Mouse (Mus musculus): ENCODE measurements around the gene Syf2. TPM values are rescaled to one million over a fixed set of nuclear protein-coding genes. Genes with fewer than 3 reads are reported as not detected.

Syf2 gene
- 58.9 and 112 TPM in 2 replicates for polyA plus RNA-seq (2012; ENCODE audit: low replicate concordance)

DNA sequence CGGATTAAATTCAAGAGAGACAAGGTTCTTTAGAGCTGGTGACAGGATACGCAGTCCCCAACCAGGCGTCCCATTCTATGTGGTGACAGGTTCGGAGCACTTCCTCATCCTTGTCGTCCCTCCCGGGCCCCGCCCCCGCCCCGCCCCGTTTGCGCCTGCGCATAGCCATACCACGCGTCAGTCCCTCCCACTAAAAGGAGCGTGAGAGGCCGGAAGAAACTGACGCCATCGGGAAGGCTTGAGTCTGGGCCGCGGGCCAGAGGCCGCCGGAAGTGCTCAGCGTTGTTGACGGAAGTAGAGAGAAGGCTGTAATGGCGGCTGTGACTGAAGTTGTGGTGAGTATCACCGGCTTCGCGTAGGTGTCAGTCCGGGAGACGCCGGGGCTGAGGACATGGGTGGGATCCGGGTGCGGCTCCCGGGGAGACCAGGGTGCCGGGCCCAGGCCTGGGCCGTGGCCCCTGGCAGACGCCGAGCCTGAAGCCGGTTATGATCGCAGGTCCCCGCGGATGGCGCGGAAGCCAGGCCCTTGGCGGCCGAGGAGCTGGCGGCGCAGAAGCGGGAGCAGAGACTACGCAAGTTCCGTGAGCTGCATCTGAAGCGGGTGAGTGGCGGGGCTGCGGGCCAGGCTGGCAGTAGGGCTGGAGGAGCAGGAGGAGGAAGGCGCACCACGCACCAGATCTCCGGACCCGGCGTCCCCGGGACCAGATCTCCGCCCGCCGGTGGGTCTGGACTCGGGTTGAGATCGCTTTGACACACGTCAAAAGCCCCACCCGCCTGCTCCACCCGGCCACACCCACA, at the start of gene Syf2:
TSS of gene Syf2 (plus strand) at position 215 of the 798 bp plus-strand sequence.

DNA sequence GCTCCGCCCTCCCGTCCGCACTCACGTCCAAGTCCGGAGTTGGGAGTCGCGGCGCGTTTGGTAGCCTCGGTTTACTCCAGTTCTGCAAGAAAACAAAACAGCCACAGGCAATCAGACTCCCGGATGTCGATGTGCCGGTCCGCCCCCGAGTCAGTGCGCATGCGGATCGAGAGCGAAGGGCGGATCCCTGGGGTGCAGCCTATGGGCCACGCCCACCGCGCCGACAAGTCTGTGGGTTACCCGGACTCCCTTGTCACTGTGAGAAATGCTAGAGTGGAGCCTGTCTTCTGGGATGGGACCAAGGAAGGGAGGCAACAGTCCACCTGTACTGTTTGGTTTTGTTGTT, 15.9 kb upstream of the Syf2 start, which contains the start of gene Tmem50a:
TSS of gene Tmem50a (minus strand) at position 161 of the 346 bp plus-strand sequence.

DNA sequence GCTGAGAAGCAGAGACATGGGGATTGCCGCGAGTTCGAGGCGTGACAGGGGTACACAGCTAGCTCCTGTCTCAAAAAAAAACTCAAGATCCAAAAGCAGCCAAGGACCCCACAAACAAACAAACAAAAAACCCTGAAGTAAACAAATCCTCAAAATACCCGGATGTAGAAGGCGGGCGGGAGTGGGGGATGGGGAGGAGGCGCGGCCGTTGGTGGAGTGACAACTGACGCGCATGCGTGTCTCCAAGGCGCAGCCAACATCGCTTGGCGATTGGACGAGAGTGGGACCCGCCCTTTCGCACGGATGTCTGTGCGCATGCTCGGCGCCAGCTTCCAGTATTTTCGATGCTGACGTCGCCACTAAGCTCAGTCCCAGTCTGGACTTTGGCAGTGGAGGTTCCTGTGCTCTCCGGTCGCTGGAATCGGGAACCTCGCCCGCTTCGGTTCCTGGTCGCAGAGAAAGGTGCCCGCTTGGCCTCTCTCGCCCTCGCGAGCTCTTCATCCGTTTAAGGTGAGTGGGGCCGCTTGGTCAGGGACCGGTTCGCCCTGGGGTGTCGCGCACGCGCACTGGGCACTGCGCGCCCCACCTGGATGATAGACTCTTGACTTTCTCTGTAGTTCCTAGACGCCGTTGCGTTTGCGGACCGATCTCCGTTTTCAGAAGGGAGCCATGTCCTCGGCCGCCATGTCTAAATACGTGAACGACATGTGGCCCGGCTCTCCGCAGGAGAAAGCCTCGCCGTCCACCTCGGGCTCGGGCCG, 7.3 kb upstream of the Syf2 start, which contains the start of gene Rsrp1:
TSS of gene Rsrp1 (plus strand) at position 335 of the 761 bp plus-strand sequence.

Other genes with a start within 250 kb of the Syf2 start
- 14.8 and 65.0 TPM in 2 replicates for gene Man1c1, start 226.6 kb upstream of the Syf2 start, polyA plus RNA-seq (2012; ENCODE audit: low replicate concordance)
- 17.1 and 24.1 TPM in 2 replicates for gene Ldlrap1, start 162.9 kb upstream of the Syf2 start, polyA plus RNA-seq (2012; ENCODE audit: low replicate concordance)
- gene Maco1, start 77.6 kb upstream of the Syf2 start, polyA plus RNA-seq (2012; ENCODE audit: low replicate concordance), result 11.4 and 23.6 TPM in 2 replicates
- gene Rhd, start 66.4 kb upstream of the Syf2 start, polyA plus RNA-seq (2012; ENCODE audit: low replicate concordance), result 0.93 and 46.6 TPM in 2 replicates
- gene Tmem50a, start 15.9 kb upstream of the Syf2 start, polyA plus RNA-seq (2012; ENCODE audit: low replicate concordance), result 13.4 and 27.9 TPM in 2 replicates
- gene Rsrp1, start 7.3 kb upstream of the Syf2 start, polyA plus RNA-seq (2012; ENCODE audit: low replicate concordance), result 449 and 1,393 TPM in 2 replicates
- 239 and 529 TPM in 2 replicates for gene Runx3, start 189.8 kb downstream of the Syf2 start, polyA plus RNA-seq (2012; ENCODE audit: low replicate concordance)

Data from hematopoietic multipotent progenitor cell, adult 10-12 weeks (in vitro differentiated cells).